Mouse (Mus musculus): Measurements from ENCODE around the gene 4933407L21Rik. TPM values are rescaled to one million over a fixed set of nuclear protein-coding genes. Genes with fewer than 3 reads are reported as not detected.

4933407L21Rik gene
- polyA plus RNA-seq, 1 experiment from 2014 or later = 0.13 TPM

- H3K9ac ChIP-seq (replicated peaks; ENCODE audit: low read depth, low read length) = no peak overlapping the region
- H3K27ac ChIP-seq (ENCODE audit: low read length) = no peak overlapping the region
These were observed 7.0 kb downstream of the 4933407L21Rik start for GRCm38 (mm10) chr1:85935148-85935852.

GRCm38 (mm10) chr1:85936265-85936664 is 8.0 kb downstream of the 4933407L21Rik start:
- ATAC-seq (ENCODE audit: insufficient number of reproducible peaks, insufficient read depth, low FRiP score, low read depth) = no peak
- H3K36me3 ChIP-seq (ENCODE audit: control insufficient read depth, insufficient read depth, low read length) = no peaks in the 10 kb centered on the region
- H3K9me3 ChIP-seq (ENCODE audit: control insufficient read depth, low read depth, low read length) = no peaks in the 10 kb centered on the region
- no peak overlapping the region for H3K9ac ChIP-seq (replicated peaks; ENCODE audit: low read depth, low read length)
- no peak overlapping the region for H3K27ac ChIP-seq (ENCODE audit: low read length)
- 59% methylated on average over 6 of the region's 6 CpGs for WGBS
- no peak overlapping the region for H3K4me3 ChIP-seq (ENCODE audit: low read depth, low read length)
- no peak overlapping the region for H3K4me2 ChIP-seq (replicated peaks; ENCODE audit: low read depth, low read length)
- no peaks in the 10 kb centered on the region for H3K27me3 ChIP-seq (ENCODE audit: control insufficient read depth, insufficient read depth, low read length)
- H3K4me1 ChIP-seq (ENCODE audit: control insufficient read depth, insufficient read depth, low read length) = peaks cover 13% of the 10 kb centered on the region

More at GRCm38 (mm10) chr1:85935148-85935852, 7.0 kb downstream of the 4933407L21Rik start:
- peaks cover 13% of the 10 kb centered on the region for H3K4me1 ChIP-seq (ENCODE audit: control insufficient read depth, insufficient read depth, low read length)
- ATAC-seq (ENCODE audit: insufficient number of reproducible peaks, insufficient read depth, low FRiP score, low read depth) = no peak
- H3K9me3 ChIP-seq (ENCODE audit: control insufficient read depth, low read depth, low read length) = no peaks in the 10 kb centered on the region
- H3K4me3 ChIP-seq (ENCODE audit: low read depth, low read length) = no peak overlapping the region
- H3K36me3 ChIP-seq (ENCODE audit: control insufficient read depth, insufficient read depth, low read length) = no peaks in the 10 kb centered on the region
- no peak overlapping the region for H3K4me2 ChIP-seq (replicated peaks; ENCODE audit: low read depth, low read length)
- no peaks in the 10 kb centered on the region for H3K27me3 ChIP-seq (ENCODE audit: control insufficient read depth, insufficient read depth, low read length)
- 68% methylated on average over 8 of the region's 8 CpGs for WGBS

GRCm38 (mm10) chr1:85937323-85937722 is 9.0 kb downstream of the 4933407L21Rik start:
- 64% methylated on average over 1 of the region's 1 CpGs for WGBS
- Histone ChIP-seq H3K4me1 (ENCODE audit: control insufficient read depth, insufficient read depth, low read length) (peaks cover 12% of the 10 kb centered on the region), H3K4me3 (ENCODE audit: low read depth, low read length) (no peak overlapping the region), H3K36me3 (ENCODE audit: control insufficient read depth, insufficient read depth, low read length) (no peaks in the 10 kb centered on the region), H3K27ac (ENCODE audit: low read length) (no peak overlapping the region), H3K9ac (replicated peaks; ENCODE audit: low read depth, low read length) (no peak overlapping the region), H3K4me2 (replicated peaks; ENCODE audit: low read depth, low read length) (no peak overlapping the region), H3K27me3 (ENCODE audit: control insufficient read depth, insufficient read depth, low read length) (no peaks in the 10 kb centered on the region), H3K9me3 (ENCODE audit: control insufficient read depth, low read depth, low read length) (no peaks in the 10 kb centered on the region)
- ATAC-seq (ENCODE audit: insufficient number of reproducible peaks, insufficient read depth, low FRiP score, low read depth) = no peak

- Histone ChIP-seq H3K36me3 (ENCODE audit: control insufficient read depth, insufficient read depth, low read length) (no peaks in the 10 kb centered on the region), H3K27me3 (ENCODE audit: control insufficient read depth, insufficient read depth, low read length) (no peaks in the 10 kb centered on the region), H3K27ac (ENCODE audit: low read length) (no peak overlapping the region), H3K9me3 (ENCODE audit: control insufficient read depth, low read depth, low read length) (no peaks in the 10 kb centered on the region), H3K4me1 (ENCODE audit: control insufficient read depth, insufficient read depth, low read length) (no peaks in the 10 kb centered on the region), H3K4me3 (ENCODE audit: low read depth, low read length) (no peak overlapping the region), H3K4me2 (replicated peaks; ENCODE audit: low read depth, low read length) (no peak overlapping the region), H3K9ac (replicated peaks; ENCODE audit: low read depth, low read length) (no peak overlapping the region)
- no peak for ATAC-seq (ENCODE audit: insufficient number of reproducible peaks, insufficient read depth, low FRiP score, low read depth)
- 78% methylated on average over 8 of the region's 8 CpGs for WGBS
These were observed 14.0 kb downstream of the 4933407L21Rik start for GRCm38 (mm10) chr1:85942318-85942717.

- no peaks in the 10 kb centered on the region for H3K4me1 ChIP-seq (ENCODE audit: control insufficient read depth, insufficient read depth, low read length)
- 86% methylated on average over 2 of the region's 2 CpGs for WGBS
- no peaks in the 10 kb centered on the region for H3K36me3 ChIP-seq (ENCODE audit: control insufficient read depth, insufficient read depth, low read length)
- no peak overlapping the region for H3K9ac ChIP-seq (replicated peaks; ENCODE audit: low read depth, low read length)
- H3K27ac ChIP-seq (ENCODE audit: low read length) = no peak overlapping the region
- no peak overlapping the region for H3K4me3 ChIP-seq (ENCODE audit: low read depth, low read length)
- no peaks in the 10 kb centered on the region for H3K27me3 ChIP-seq (ENCODE audit: control insufficient read depth, insufficient read depth, low read length)
- no peak overlapping the region for H3K4me2 ChIP-seq (replicated peaks; ENCODE audit: low read depth, low read length)
- no peaks in the 10 kb centered on the region for H3K9me3 ChIP-seq (ENCODE audit: control insufficient read depth, low read depth, low read length)
- no peak for ATAC-seq (ENCODE audit: insufficient number of reproducible peaks, insufficient read depth, low FRiP score, low read depth)
These were observed 20.9 kb downstream of the 4933407L21Rik start for GRCm38 (mm10) chr1:85949085-85949684.

- WGBS = 78% methylated on average over 3 of the region's 3 CpGs
- H3K4me2 ChIP-seq (replicated peaks; ENCODE audit: low read depth, low read length) = no peak overlapping the region
- no peak overlapping the region for H3K4me3 ChIP-seq (ENCODE audit: low read depth, low read length)
- H3K4me1 ChIP-seq (ENCODE audit: control insufficient read depth, insufficient read depth, low read length) = no peaks in the 10 kb centered on the region; the same call in 1 of the 2 replicates
- H3K27me3 ChIP-seq (ENCODE audit: control insufficient read depth, insufficient read depth, low read length) = no peaks in the 10 kb centered on the region
- no peak for ATAC-seq (ENCODE audit: insufficient number of reproducible peaks, insufficient read depth, low FRiP score, low read depth)
- no peaks in the 10 kb centered on the region for H3K9me3 ChIP-seq (ENCODE audit: control insufficient read depth, low read depth, low read length)
- H3K27ac ChIP-seq (ENCODE audit: low read length) = no peak overlapping the region
- H3K9ac ChIP-seq (replicated peaks; ENCODE audit: low read depth, low read length) = no peak overlapping the region
- no peaks in the 10 kb centered on the region for H3K36me3 ChIP-seq (ENCODE audit: control insufficient read depth, insufficient read depth, low read length)
These were observed 26.9 kb downstream of the 4933407L21Rik start for GRCm38 (mm10) chr1:85955150-85955549.

- no peak overlapping the region for H3K4me3 ChIP-seq (ENCODE audit: low read depth, low read length)
- H3K9ac ChIP-seq (replicated peaks; ENCODE audit: low read depth, low read length) = no peak overlapping the region
- no peaks in the 10 kb centered on the region for H3K9me3 ChIP-seq (ENCODE audit: control insufficient read depth, low read depth, low read length)
- H3K4me2 ChIP-seq (replicated peaks; ENCODE audit: low read depth, low read length) = no peak overlapping the region
- no peaks in the 10 kb centered on the region for H3K27me3 ChIP-seq (ENCODE audit: control insufficient read depth, insufficient read depth, low read length)
- no peak for ATAC-seq (ENCODE audit: insufficient number of reproducible peaks, insufficient read depth, low FRiP score, low read depth)
- 71% methylated on average over 5 of the region's 5 CpGs for WGBS
- no peaks in the 10 kb centered on the region; the same call in 1 of the 2 replicates for H3K4me1 ChIP-seq (ENCODE audit: control insufficient read depth, insufficient read depth, low read length)
- H3K27ac ChIP-seq (ENCODE audit: low read length) = no peak overlapping the region
- H3K36me3 ChIP-seq (ENCODE audit: control insufficient read depth, insufficient read depth, low read length) = no peaks in the 10 kb centered on the region
These were observed 29.0 kb downstream of the 4933407L21Rik start for GRCm38 (mm10) chr1:85957290-85957689.

- H3K4me2 ChIP-seq (replicated peaks; ENCODE audit: low read depth, low read length) = no peak overlapping the region
- H3K9me3 ChIP-seq (ENCODE audit: control insufficient read depth, low read depth, low read length) = no peaks in the 10 kb centered on the region
- H3K27ac ChIP-seq (ENCODE audit: low read length) = no peak overlapping the region
- ATAC-seq (ENCODE audit: insufficient number of reproducible peaks, insufficient read depth, low FRiP score, low read depth) = no peak
- H3K9ac ChIP-seq (replicated peaks; ENCODE audit: low read depth, low read length) = no peak overlapping the region
- no peaks in the 10 kb centered on the region; the same call in 1 of the 2 replicates for H3K4me1 ChIP-seq (ENCODE audit: control insufficient read depth, insufficient read depth, low read length)
- no peaks in the 10 kb centered on the region for H3K36me3 ChIP-seq (ENCODE audit: control insufficient read depth, insufficient read depth, low read length)
- WGBS = 52% methylated on average over 9 of the region's 9 CpGs
- H3K4me3 ChIP-seq (ENCODE audit: low read depth, low read length) = no peak overlapping the region
- no peaks in the 10 kb centered on the region for H3K27me3 ChIP-seq (ENCODE audit: control insufficient read depth, insufficient read depth, low read length)
These were observed 29.8 kb downstream of the 4933407L21Rik start for GRCm38 (mm10) chr1:85957942-85958619.
